9 mouse cellular contexts compared by ENCODE assay signal in the genomic region with DNA sequence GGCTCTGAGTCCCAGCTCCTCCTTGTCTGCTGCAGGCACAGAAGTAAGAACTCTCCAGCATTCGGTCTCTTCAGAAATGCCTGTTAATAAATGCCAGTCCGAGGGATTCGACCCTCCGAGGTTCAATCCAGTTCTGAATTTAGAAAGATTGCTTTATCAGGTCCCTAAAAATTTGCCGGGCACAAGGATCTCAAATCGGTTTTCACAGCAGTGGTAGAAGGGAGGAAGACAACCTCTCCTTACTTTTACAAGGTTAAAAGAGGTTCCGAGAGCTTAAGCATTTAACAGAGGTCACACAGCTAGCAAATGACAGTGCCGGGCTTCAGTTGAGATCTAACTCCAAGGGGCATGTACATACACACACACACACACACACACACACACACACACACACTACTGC. TPM values are rescaled to one million over a fixed set of nuclear protein-coding genes. Genes with fewer than 3 reads are reported as not detected.
A peak's percentile ranks its signal among the peaks of the same experiment; 100 is the strongest.
DNase-seq lines count a peak whose midpoint lies in the region; ATAC-seq lines count a peak whose summit lies in the region.
"Had no signal": no experiment of that assay in that cellular context is flagged by ENCODE, and none has a peak within 500 bp of the region (broad histone marks: within the 10 kb centered on the region; RNA-seq: fewer than 3 reads in every experiment).

No protein-coding gene starts in this region.

- H3K27me3 ChIP-seq in forebrain, embryonic 13.5 days: no peaks in the 10 kb centered on the region
- H3K27me3 ChIP-seq in forebrain, embryonic 11.5 days (ENCODE audit: control insufficient read depth, insufficient read depth, low read length): no peaks in the 10 kb centered on the region
- H3K27me3 ChIP-seq in lung, embryonic 16.5 days (ENCODE audit: control insufficient read depth, insufficient read depth, low read depth, low read length): no peaks in the 10 kb centered on the region
- H3K27me3 ChIP-seq in intestine, embryonic 16.5 days (replicated peaks; ENCODE audit: control insufficient read depth, insufficient read depth, low read length): no peaks in the 10 kb centered on the region
- H3K27me3 ChIP-seq in neural tube, embryonic 14.5 days (ENCODE audit: control insufficient read depth, insufficient read depth, low read length): no peaks in the 10 kb centered on the region

- ATAC-seq in forebrain, embryonic 13.5 days: no peak
- no peak for ATAC-seq in forebrain, embryonic 11.5 days (replicated peaks; ENCODE audit: low FRiP score)
- no peak for ATAC-seq in lung, embryonic 16.5 days (ENCODE audit: low read depth)
- ATAC-seq in intestine, embryonic 16.5 days: no peak
- no peak for ATAC-seq in neural tube, embryonic 14.5 days (ENCODE audit: low read depth)
- ATAC-seq in megakaryocyte progenitor cell, adult 5-6 weeks (replicated peaks; ENCODE audit: poor library complexity): no peak

- H3K4me3 ChIP-seq in forebrain, embryonic 13.5 days: no peak overlapping the region
- H3K4me3 ChIP-seq in forebrain, embryonic 11.5 days (ENCODE audit: low read depth, low read length): no peak overlapping the region
- H3K4me3 ChIP-seq in lung, embryonic 16.5 days (ENCODE audit: low read length): peak overlapping the region; percentile 58
- H3K4me3 ChIP-seq in intestine, embryonic 16.5 days (ENCODE audit: low read length): peak overlapping the region; percentile 59
- no peak overlapping the region for H3K4me3 ChIP-seq in neural tube, embryonic 14.5 days (ENCODE audit: low read depth, low read length)

- H3K36me3 ChIP-seq in forebrain, embryonic 13.5 days (ENCODE audit: poor library complexity, severe bottlenecking): no peaks in the 10 kb centered on the region
- H3K36me3 ChIP-seq in forebrain, embryonic 11.5 days (ENCODE audit: control insufficient read depth, insufficient read depth, low read length): no peaks in the 10 kb centered on the region
- H3K36me3 ChIP-seq in lung, embryonic 16.5 days (ENCODE audit: control insufficient read depth, insufficient read depth, low read length): no peaks in the 10 kb centered on the region
- no peaks in the 10 kb centered on the region for H3K36me3 ChIP-seq in intestine, embryonic 16.5 days (ENCODE audit: control insufficient read depth, insufficient read depth, low read length)
- H3K36me3 ChIP-seq in neural tube, embryonic 14.5 days (ENCODE audit: control insufficient read depth, insufficient read depth, low read length): no peaks in the 10 kb centered on the region

- no peak overlapping the region for H3K9ac ChIP-seq in forebrain, embryonic 13.5 days
- H3K9ac ChIP-seq in forebrain, embryonic 11.5 days (ENCODE audit: low read length): no peak overlapping the region
- H3K9ac ChIP-seq in lung, embryonic 16.5 days (ENCODE audit: low read length): peak overlapping the region; percentile 67
- H3K9ac ChIP-seq in intestine, embryonic 16.5 days (ENCODE audit: low read depth, low read length): peak overlapping the region; percentile 67
- no peak overlapping the region for H3K9ac ChIP-seq in neural tube, embryonic 14.5 days (replicated peaks; ENCODE audit: low read depth, low read length)

- H3K9me3 ChIP-seq in forebrain, embryonic 13.5 days (replicated peaks): no peaks in the 10 kb centered on the region
- no peaks in the 10 kb centered on the region for H3K9me3 ChIP-seq in forebrain, embryonic 11.5 days (ENCODE audit: control insufficient read depth, low read length)
- H3K9me3 ChIP-seq in lung, embryonic 16.5 days (ENCODE audit: control insufficient read depth, low read length): no peaks in the 10 kb centered on the region
- no peaks in the 10 kb centered on the region for H3K9me3 ChIP-seq in intestine, embryonic 16.5 days (ENCODE audit: control insufficient read depth, low read length)
- no peaks in the 10 kb centered on the region for H3K9me3 ChIP-seq in neural tube, embryonic 14.5 days (ENCODE audit: control insufficient read depth, low read length)

- H3K4me1 ChIP-seq in forebrain, embryonic 13.5 days: peaks cover 11% of the 10 kb centered on the region; the same call in 1 of the 2 replicates
- no peaks in the 10 kb centered on the region; the same call in 1 of the 2 replicates for H3K4me1 ChIP-seq in forebrain, embryonic 11.5 days (replicated peaks; ENCODE audit: control insufficient read depth, insufficient read depth, low read length)
- H3K4me1 ChIP-seq in lung, embryonic 16.5 days (replicated peaks; ENCODE audit: control insufficient read depth, insufficient read depth, low read length): peaks cover 9% of the 10 kb centered on the region
- peaks cover 4% of the 10 kb centered on the region for H3K4me1 ChIP-seq in intestine, embryonic 16.5 days (ENCODE audit: control insufficient read depth, insufficient read depth, low read length)
- peaks cover 7% of the 10 kb centered on the region for H3K4me1 ChIP-seq in neural tube, embryonic 14.5 days (ENCODE audit: control insufficient read depth, insufficient read depth, low read length)

- DNase-seq in forebrain, embryonic 11.5 days (ENCODE audit: low spot score): no peak
- no peak for DNase-seq in lung, postnatal 25 days (ENCODE audit: low spot score)
- no peak for DNase-seq in layer of hippocampus, postnatal 25 days (ENCODE audit: extremely low spot score in 1 of 2, low spot score in 1 of 2)
- DNase-seq: layer of hippocampus, adult 9-11 months had no signal

- WGBS in forebrain, embryonic 13.5 days: 77% methylated on average over 8 of the region's 8 CpGs
- WGBS in forebrain, embryonic 11.5 days: 74% methylated on average over 8 of the region's 8 CpGs
- WGBS in lung, embryonic 16.5 days: 30% methylated on average over 8 of the region's 8 CpGs
- 41% methylated on average over 8 of the region's 8 CpGs for WGBS in intestine, embryonic 16.5 days
- 70% methylated on average over 8 of the region's 8 CpGs for WGBS in neural tube, embryonic 14.5 days

- H3K27ac ChIP-seq in forebrain, embryonic 13.5 days: no peak overlapping the region
- no peak overlapping the region for H3K27ac ChIP-seq in forebrain, embryonic 11.5 days (ENCODE audit: low read depth, low read length)
- H3K27ac ChIP-seq in lung, embryonic 16.5 days (ENCODE audit: low read length): peak overlapping the region; percentile 52; the same call in 1 of the 2 replicates
- no peak overlapping the region for H3K27ac ChIP-seq in intestine, embryonic 16.5 days (ENCODE audit: low read length)
- no peak overlapping the region for H3K27ac ChIP-seq in neural tube, embryonic 14.5 days (ENCODE audit: low read depth, low read length)

- 0 out of 2 replicates have a peak overlapping the region, but pooled peaks have one; percentile 64 for H3K4me2 ChIP-seq in forebrain, embryonic 13.5 days
- no peak overlapping the region for H3K4me2 ChIP-seq in forebrain, embryonic 11.5 days (ENCODE audit: low read depth, low read length, severe bottlenecking)
- peak overlapping the region; percentile 88 for H3K4me2 ChIP-seq in lung, embryonic 16.5 days (ENCODE audit: low read depth, low read length)
- peak overlapping the region; percentile 97 for H3K4me2 ChIP-seq in intestine, embryonic 16.5 days (ENCODE audit: low read depth, low read length)
- H3K4me2 ChIP-seq in neural tube, embryonic 14.5 days (ENCODE audit: low read depth, low read length): peak overlapping the region; percentile 76; the same call in 1 of the 2 replicates

RNA-seq across cellular contexts. Expression of a gene that starts 0.9 kb away (rescaled TPM):
- 0.19 and 0.40 TPM in 2 replicates for polyA plus RNA-seq in forebrain, embryonic 13.5 days (2015; fragmentation: Nextera tagmentation; extraction: Ambion mirVana)
- polyA plus RNA-seq in forebrain, embryonic 11.5 days (2014; fragmentation: Nextera tagmentation; extraction: Ambion mirVana): 0.60 and 0.80 TPM in 2 replicates
- 14.2 and 18.1 TPM in 2 replicates for polyA plus RNA-seq in lung, embryonic 16.5 days (2015; fragmentation: Nextera tagmentation; extraction: Ambion mirVana)
- 5.8 and 6.4 TPM in 2 replicates for polyA plus RNA-seq in intestine, embryonic 16.5 days (2015; fragmentation: Nextera tagmentation; extraction: Ambion mirVana)
- 1.1 and 1.4 TPM in 2 replicates for polyA plus RNA-seq in neural tube, embryonic 14.5 days (2014; fragmentation: Nextera tagmentation; extraction: Ambion mirVana)
- total RNA-seq in layer of hippocampus, postnatal 25 days (2021): 1 to 10 TPM in 1 of 2 experiments, under 1 TPM in 1; 0.61 to 2.0 TPM
- total RNA-seq in megakaryocyte progenitor cell, adult 5-6 weeks (2015): 1.6 and 4.6 TPM in 2 replicates
- 1.3 and 2.3 TPM in 2 replicates for total RNA-seq in megakaryocyte progenitor cell, adult 5-6 weeks (2017)

RNA-seq across cellular contexts. Expression of a gene that starts 36.0 kb away (rescaled TPM):
- polyA plus RNA-seq in forebrain, embryonic 13.5 days (2015; fragmentation: Nextera tagmentation; extraction: Ambion mirVana): 4.4 and 6.2 TPM in 2 replicates
- 21.1 and 22.7 TPM in 2 replicates for polyA plus RNA-seq in forebrain, embryonic 11.5 days (2014; fragmentation: Nextera tagmentation; extraction: Ambion mirVana)
- 653 and 737 TPM in 2 replicates for polyA plus RNA-seq in lung, embryonic 16.5 days (2015; fragmentation: Nextera tagmentation; extraction: Ambion mirVana)
- 1,466 and 1,574 TPM in 2 replicates for polyA plus RNA-seq in intestine, embryonic 16.5 days (2015; fragmentation: Nextera tagmentation; extraction: Ambion mirVana)
- 2.7 and 9.8 TPM in 2 replicates for polyA plus RNA-seq in neural tube, embryonic 14.5 days (2014; fragmentation: Nextera tagmentation; extraction: Ambion mirVana)
- total RNA-seq in layer of hippocampus, postnatal 25 days (2021): 10 to 100 TPM; 14.5 to 16.3 TPM
- 0.10 and 0.12 TPM in 2 replicates for total RNA-seq in megakaryocyte progenitor cell, adult 5-6 weeks (2015)
- total RNA-seq in megakaryocyte progenitor cell, adult 5-6 weeks (2017): 0.17 TPM in 1 of 2 replicates, not detected in the other

Comparison
In these comparisons a context has a peak if more than half of its experiments do, and no peak if none do; other contexts are left out.
1. H3K4me3 ChIP-seq: peak in lung, embryonic 16.5 days (single experiment) and intestine, embryonic 16.5 days (single experiment); none in forebrain, embryonic 13.5 days (single experiment), forebrain, embryonic 11.5 days (single experiment) and neural tube, embryonic 14.5 days (single experiment).
2. H3K9ac ChIP-seq: peak in lung, embryonic 16.5 days (single experiment) and intestine, embryonic 16.5 days (single experiment); none in forebrain, embryonic 13.5 days (single experiment), forebrain, embryonic 11.5 days (single experiment) and neural tube, embryonic 14.5 days (single experiment).
3. RNA of a gene that starts 36.0 kb away (polyA plus RNA-seq): 1,466 to 1,574 TPM in intestine, embryonic 16.5 days and 653 to 737 TPM in lung, embryonic 16.5 days; 21.1 to 22.7 TPM in forebrain, embryonic 11.5 days, 4.4 to 6.2 TPM in forebrain, embryonic 13.5 days and 2.7 to 9.8 TPM in neural tube, embryonic 14.5 days; every median in the first group is over 10 times any median in the second.